Mouse (Mus musculus) limb, embryonic 12.5 days (tissue): ENCODE measurements around the gene Fam207a. TPM values are rescaled to one million over a fixed set of nuclear protein-coding genes. Genes with fewer than 3 reads are reported as not detected.

Experiments used
- ATAC-seq: fragments of 200-750 bp; cut with Nextera tagmentation; 2 replicates; pipeline ENCODE4 v1.8.0; 2017; ENCODE audit warnings: low read depth, moderate TSS enrichment; ENCODE audit not compliant: insufficient number of reproducible peaks, insufficient read depth, low FRiP score, low TSS enrichment
- H3K27ac ChIP-seq: fragments of 300-500 bp; sonication (generic); 2 replicates; pipeline ENCODE4 v1.5.1; 2016; ENCODE audit warnings: mild to moderate bottlenecking, moderate library complexity
- H3K27me3 ChIP-seq: fragments of 300-500 bp; sonication (generic); 2 replicates; pipeline ENCODE4 v1.6.1; 2016; ENCODE audit warnings: mild to moderate bottlenecking, moderate library complexity
- H3K36me3 ChIP-seq: fragments of 300-500 bp; sonication (generic); 2 replicates; pipeline ENCODE4 v1.6.1; 2016; ENCODE audit warnings: mild to moderate bottlenecking, moderate library complexity
- H3K4me1 ChIP-seq: fragments of 300-500 bp; sonication (generic); replicated peaks from 2 replicates; pipeline ENCODE4 v1.6.1; 2016
- H3K4me2 ChIP-seq: fragments of 300-500 bp; sonication (generic); 2 replicates; pipeline ENCODE4 v1.6.1; 2016; ENCODE audit warnings: mild to moderate bottlenecking, moderate library complexity
- H3K4me3 ChIP-seq: fragments of 300-500 bp; sonication (generic); replicated peaks from 2 replicates; pipeline ENCODE4 v1.5.1; 2016; ENCODE audit warnings: mild to moderate bottlenecking
- H3K9ac ChIP-seq: fragments of 300-500 bp; sonication (generic); replicated peaks from 2 replicates; pipeline ENCODE4 v1.6.1; 2016; ENCODE audit warnings: mild to moderate bottlenecking, moderate library complexity
- H3K9me3 ChIP-seq: fragments of 300-500 bp; sonication (generic); 2 replicates; pipeline ENCODE4 v1.6.1; 2016; ENCODE audit warnings: mild to moderate bottlenecking, moderate library complexity
- WGBS: fragments of 180-500 bp; shearing (Covaris S2); methylation state at CpG from one replicate; pipeline ENCODE4 v1.1.7; 2016; 5-methylcytosine and 5-hydroxymethylcytosine counted together
- polyA plus RNA-seq: library from polyadenylated mRNA; unstranded; fragments of >200 nt; fragmentation: Nextera tagmentation; extraction: Ambion mirVana; gene quantifications from 2 replicates; pipeline ENCODE4 v1.2.1, GENCODE M21; 2016

Fam207a gene
- polyA plus RNA-seq, 1 experiment from 2014 or later = 46.9 TPM

DNA sequence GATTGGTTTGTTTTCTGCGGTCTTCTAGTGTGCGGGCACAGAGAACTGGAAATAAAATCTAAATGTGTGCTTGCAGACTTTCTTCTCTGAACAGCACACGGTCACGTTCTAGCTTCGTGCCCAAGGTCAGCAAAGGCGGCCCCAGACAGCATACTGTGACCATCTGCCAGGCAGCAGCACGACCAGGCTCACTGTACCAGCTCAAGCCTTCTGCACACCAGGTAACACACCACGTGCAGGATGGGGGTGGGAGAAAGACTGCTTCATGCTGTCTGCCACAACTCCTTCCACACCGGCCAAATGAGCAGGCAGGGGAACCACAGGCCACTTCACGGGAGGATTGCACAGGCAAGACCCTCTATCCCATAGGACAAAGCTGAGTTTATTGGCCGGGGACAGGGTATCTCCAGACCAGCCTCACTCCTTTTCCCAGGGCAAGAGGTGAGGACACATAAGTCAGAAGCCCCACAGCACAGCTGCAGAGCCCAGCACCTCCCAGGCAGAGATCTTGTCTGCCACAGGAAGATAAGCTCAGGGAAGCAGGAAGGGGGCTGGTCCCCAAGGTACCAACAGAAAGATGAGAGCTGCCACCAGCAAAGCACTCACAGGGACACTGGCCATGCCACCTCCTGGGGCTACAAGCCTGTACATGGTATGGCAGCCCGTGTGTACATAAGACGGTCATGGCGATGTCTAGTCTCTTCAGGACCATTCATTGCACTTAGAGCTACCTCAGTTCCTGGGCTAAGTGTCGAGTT, 5.2 kb downstream of the Fam207a start:
- no peak for ATAC-seq
- 78% methylated on average over 15 of the region's 15 CpGs for WGBS
- no peak overlapping the region for H3K4me3 ChIP-seq
- H3K36me3 ChIP-seq = peaks cover 84% of the 10 kb centered on the region
- peaks cover 15% of the 10 kb centered on the region for H3K4me1 ChIP-seq
- H3K9me3 ChIP-seq = no peaks in the 10 kb centered on the region
- H3K4me2 ChIP-seq = no peak overlapping the region
- no peaks in the 10 kb centered on the region for H3K27me3 ChIP-seq
- 0 out of 2 replicates have a peak overlapping the region, but pooled peaks have one; percentile 27 for H3K9ac ChIP-seq
- peak overlapping the region; percentile 23; the same call in 1 of the 2 replicates for H3K27ac ChIP-seq

DNA sequence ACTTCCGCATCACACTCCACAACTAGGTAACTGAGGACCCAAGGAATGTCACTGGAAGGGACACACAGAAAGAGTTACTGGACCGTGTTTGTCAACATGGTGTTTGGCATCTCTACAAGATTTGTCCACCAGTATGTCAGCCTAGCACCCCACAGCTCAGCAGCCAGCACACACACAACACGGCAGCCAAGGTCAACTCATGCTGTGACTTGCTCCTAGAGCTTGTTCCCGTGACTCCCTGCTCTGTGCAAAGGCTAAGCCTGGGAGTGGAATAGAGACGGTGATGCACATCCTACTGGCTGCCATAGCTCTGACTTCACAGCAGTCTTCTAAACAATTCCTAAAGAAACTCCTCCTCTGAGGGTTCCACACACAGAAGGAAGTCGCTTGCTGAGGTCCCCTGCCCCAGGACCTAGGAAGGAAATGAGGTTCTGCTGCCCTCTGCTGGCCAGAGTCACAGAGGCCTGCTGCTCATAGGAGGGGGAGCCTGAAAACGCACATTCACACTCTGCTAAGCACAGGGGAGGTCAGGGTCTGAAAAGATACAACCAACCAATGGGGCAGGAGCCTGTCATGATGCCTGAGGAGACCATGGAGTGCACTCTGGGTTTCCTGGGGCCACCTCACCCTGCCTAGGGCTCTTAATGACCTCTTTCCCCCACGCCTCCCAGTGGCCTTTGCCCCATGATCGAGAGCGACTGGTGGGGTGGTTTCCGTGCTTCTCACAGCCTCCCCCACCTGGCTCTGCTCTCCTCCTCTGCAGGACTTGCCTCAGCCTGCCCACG, 6.0 kb downstream of the Fam207a start:
- Histone ChIP-seq H3K9ac (0 out of 2 replicates have a peak overlapping the region, but pooled peaks have one; percentile 27), H3K4me3 (no peak overlapping the region), H3K27ac (0 out of 2 replicates have a peak overlapping the region, but pooled peaks have one; percentile 23), H3K4me1 (peaks cover 9% of the 10 kb centered on the region), H3K36me3 (peaks cover 93% of the 10 kb centered on the region), H3K9me3 (no peaks in the 10 kb centered on the region), H3K4me2 (no peak overlapping the region), H3K27me3 (no peaks in the 10 kb centered on the region)
- peak; percentile 77 for ATAC-seq
- 54% methylated on average over 12 of the region's 12 CpGs for WGBS

DNA sequence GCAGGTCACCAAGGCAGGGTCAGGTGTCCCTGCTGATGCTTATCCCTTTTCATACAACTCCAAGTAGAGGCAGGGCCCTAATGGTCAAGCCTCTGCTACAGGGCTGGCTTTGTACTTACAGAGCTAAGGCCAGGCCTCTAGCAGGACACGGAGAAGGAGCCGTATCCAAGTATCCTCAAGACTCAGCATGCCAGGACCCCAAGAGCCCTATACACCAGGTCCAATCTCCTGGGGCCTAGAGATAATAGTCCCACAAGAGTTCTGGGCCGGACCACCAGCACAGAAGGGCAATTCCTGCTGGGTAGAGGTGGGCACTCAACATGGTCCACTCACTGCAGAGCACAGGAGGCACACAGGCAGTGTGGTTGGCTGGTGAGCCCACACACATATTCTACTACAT, 6.8 kb downstream of the Fam207a start:
- Histone ChIP-seq H3K4me1 (peaks cover 4% of the 10 kb centered on the region), H3K9ac (no peak overlapping the region), H3K4me3 (no peak overlapping the region), H3K4me2 (no peak overlapping the region), H3K27me3 (no peaks in the 10 kb centered on the region), H3K27ac (no peak overlapping the region), H3K9me3 (no peaks in the 10 kb centered on the region), H3K36me3 (peaks cover 92% of the 10 kb centered on the region)
- no peak for ATAC-seq
- 92% methylated on average over 3 of the region's 3 CpGs for WGBS

DNA sequence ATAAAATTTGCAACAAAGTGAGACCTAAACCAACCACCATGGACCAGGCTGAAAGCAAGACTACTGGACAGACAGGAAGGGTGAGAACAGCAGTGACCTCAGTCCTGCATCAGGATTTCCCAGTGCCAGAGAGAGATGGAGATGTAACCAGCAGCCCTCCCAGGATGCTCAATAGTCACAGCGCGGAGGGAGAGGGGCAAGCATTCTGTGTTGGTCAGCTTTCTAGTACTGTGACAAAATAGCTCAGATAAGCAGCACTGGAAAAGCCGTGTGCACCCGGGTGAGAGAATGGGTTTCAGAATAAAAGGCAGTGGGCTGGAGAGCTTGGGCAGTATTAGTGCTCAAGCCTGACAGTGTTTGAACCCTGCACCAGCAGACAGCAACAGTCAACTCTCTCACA, 7.8 kb downstream of the Fam207a start:
- no peaks in the 10 kb centered on the region for H3K9me3 ChIP-seq
- ATAC-seq = no peak
- peaks cover 4% of the 10 kb centered on the region for H3K4me1 ChIP-seq
- no peak overlapping the region for H3K4me3 ChIP-seq
- no peak overlapping the region for H3K9ac ChIP-seq
- H3K27me3 ChIP-seq = no peaks in the 10 kb centered on the region
- 90% methylated on average over 4 of the region's 4 CpGs for WGBS
- peaks cover 92% of the 10 kb centered on the region for H3K36me3 ChIP-seq
- H3K27ac ChIP-seq = no peak overlapping the region
- no peak overlapping the region for H3K4me2 ChIP-seq

DNA sequence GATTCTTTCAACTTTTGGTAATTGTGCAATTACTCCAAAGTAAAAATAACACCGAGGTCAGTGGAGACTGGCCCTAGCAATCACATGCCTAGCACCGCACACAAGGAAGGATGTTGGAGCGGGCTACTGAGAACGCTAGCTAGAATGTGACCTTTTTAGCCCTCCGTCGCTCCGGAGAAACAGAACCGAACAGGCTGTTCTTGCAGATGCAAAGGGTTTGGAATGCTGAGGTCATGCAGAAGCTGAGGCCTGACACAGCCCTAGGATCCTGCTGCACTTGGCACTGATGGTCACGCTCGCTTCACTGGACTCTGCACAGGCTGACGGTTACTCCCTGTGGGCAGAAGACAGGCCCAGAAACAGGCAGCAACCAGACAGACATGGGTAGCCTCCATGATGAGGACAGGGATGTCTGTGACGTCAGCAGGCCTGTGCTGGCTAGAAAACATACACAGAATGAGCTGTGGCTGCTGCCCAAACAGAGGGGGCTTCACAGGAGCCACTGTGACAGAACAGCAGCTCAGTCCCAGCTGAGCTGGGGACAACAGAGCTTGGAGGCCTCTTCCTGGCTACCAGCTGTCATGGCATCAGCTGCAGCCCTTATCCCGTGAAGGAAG, 8.5 kb downstream of the Fam207a start:
- ATAC-seq = no peak
- H3K4me2 ChIP-seq = no peak overlapping the region
- H3K36me3 ChIP-seq = peaks cover 88% of the 10 kb centered on the region
- H3K27me3 ChIP-seq = no peaks in the 10 kb centered on the region
- no peak overlapping the region for H3K27ac ChIP-seq
- no peaks in the 10 kb centered on the region for H3K9me3 ChIP-seq
- peaks cover 4% of the 10 kb centered on the region for H3K4me1 ChIP-seq
- H3K9ac ChIP-seq = no peak overlapping the region
- WGBS = 94% methylated on average over 13 of the region's 13 CpGs
- H3K4me3 ChIP-seq = no peak overlapping the region

DNA sequence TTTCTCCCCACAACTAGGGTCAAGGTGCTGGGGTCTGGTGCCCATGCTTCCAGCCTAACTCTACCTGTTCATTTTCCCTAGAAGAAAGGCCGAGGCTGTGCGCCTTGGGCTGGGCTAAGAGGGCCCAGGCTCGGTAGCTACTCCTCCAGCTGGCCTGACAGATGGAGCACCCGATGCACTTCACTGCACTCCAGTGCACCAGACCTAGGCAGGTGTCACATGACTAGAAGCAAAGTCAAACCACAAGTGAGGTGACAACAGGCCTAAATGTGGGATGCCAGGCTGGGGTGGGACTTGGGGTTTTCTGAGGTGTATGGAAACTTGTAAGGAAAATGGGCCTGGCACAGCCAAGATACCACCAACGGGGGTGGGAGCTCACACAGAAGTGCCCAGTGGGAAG, 9.1 kb downstream of the Fam207a start:
- Histone ChIP-seq H3K4me3 (no peak overlapping the region), H3K9ac (no peak overlapping the region), H3K9me3 (no peaks in the 10 kb centered on the region), H3K4me2 (no peak overlapping the region), H3K36me3 (peaks cover 88% of the 10 kb centered on the region), H3K27ac (no peak overlapping the region), H3K4me1 (peaks cover 4% of the 10 kb centered on the region), H3K27me3 (no peaks in the 10 kb centered on the region)
- 87% methylated on average over 5 of the region's 5 CpGs for WGBS
- ATAC-seq = no peak

DNA sequence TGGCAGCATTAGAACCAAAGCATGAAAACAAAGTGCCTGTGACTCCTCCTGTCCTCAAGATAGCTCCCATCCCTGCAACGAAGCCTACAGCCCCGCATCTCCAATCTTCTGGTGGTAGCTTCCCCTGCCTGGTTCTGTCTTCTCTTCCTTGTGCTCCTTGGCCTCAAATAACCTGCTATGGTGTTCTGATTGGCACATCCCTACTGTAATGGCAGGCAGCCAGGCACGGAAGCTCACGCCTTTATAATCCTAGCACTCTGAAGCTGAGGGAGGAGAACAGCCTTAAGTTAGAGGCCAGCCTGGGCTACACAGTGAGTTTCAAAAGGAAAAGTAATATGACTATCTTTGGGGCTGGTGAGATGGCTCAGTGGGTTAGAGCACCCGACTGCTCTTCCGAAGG, 11.4 kb downstream of the Fam207a start:
- Histone ChIP-seq H3K4me2 (no peak overlapping the region), H3K4me3 (no peak overlapping the region), H3K9me3 (no peaks in the 10 kb centered on the region), H3K27me3 (no peaks in the 10 kb centered on the region), H3K27ac (no peak overlapping the region), H3K9ac (no peak overlapping the region), H3K4me1 (peaks cover under 1% of the 10 kb centered on the region; the same call in 1 of the 2 replicates), H3K36me3 (peaks cover 91% of the 10 kb centered on the region)
- WGBS = 96% methylated on average over 6 of the region's 6 CpGs
- ATAC-seq = no peak

DNA sequence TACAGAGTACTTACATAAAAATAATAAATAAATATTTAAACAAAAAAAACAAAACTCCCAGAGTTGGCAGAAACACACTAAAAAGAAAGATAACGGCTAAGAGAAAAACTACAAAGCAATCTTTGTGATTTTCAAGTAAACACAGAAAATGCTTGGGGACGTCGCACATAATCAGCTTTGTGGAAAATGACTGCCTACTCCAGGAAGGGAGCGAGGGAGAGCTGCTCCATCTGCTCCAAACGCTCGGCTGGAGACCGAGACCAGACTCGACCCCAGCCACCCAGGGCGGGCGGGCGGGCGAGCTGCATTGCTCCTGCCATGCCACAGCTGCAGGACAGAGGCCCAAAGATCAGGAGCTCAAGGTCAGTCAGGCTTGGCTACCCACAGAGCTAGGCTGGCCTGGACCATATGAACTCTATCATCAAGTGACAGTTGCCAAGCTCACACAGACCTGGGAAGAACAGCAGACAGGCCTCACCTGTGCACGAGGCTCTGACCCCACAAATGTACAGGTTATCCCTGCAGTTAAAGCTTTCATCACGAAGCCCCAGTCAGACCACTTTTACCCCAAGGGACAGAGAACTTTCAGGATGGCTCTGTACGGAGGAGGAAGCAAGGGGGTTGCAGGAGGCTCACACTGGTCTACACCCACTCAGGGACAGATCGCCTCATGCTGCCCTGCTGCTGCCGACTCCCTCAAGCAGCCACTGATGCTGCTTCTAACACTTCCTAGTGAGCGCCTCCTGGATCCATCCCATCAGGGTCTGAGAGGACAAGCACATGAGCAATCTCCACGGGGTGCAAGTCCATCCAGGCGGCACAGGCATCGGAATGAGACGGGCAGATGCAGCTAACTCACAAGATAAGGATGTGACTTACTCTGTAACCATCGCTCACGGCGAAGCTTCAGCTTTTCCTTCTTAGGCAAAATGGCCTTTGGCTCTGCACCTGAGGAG, 12.3 kb downstream of the Fam207a start:
- Histone ChIP-seq H3K4me1 (peaks cover 4% of the 10 kb centered on the region), H3K36me3 (peaks cover 87% of the 10 kb centered on the region), H3K9me3 (no peaks in the 10 kb centered on the region), H3K9ac (no peak overlapping the region), H3K4me2 (no peak overlapping the region), H3K27ac (no peak overlapping the region), H3K4me3 (no peak overlapping the region), H3K27me3 (no peaks in the 10 kb centered on the region)
- WGBS = 90% methylated on average over 25 of the region's 25 CpGs
- no peak for ATAC-seq

DNA sequence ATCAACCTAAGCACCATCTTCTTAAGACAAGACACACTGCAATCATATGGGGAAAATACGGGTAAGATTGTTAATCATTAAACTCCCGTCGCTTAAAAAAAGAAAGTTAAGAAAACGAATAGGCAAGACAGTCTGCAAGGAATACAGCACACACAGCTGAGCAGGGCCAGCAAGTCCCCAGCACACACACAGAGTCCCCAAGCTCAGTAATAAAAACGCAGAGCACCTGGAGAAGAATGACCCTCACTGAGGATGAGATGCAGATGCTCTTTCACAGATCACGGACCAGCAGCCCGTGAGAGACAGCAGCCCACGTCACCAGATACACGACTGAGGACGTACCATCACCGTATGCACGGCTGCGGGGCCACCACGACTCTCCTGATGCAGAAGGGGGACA, 14.9 kb downstream of the Fam207a start:
- no peaks in the 10 kb centered on the region for H3K9me3 ChIP-seq
- no peaks in the 10 kb centered on the region for H3K27me3 ChIP-seq
- no peak for ATAC-seq
- H3K27ac ChIP-seq = no peak overlapping the region
- H3K4me1 ChIP-seq = peaks cover 11% of the 10 kb centered on the region
- 86% methylated on average over 14 of the region's 14 CpGs for WGBS
- H3K4me2 ChIP-seq = no peak overlapping the region
- peaks cover 86% of the 10 kb centered on the region for H3K36me3 ChIP-seq
- no peak overlapping the region for H3K4me3 ChIP-seq
- no peak overlapping the region for H3K9ac ChIP-seq

DNA sequence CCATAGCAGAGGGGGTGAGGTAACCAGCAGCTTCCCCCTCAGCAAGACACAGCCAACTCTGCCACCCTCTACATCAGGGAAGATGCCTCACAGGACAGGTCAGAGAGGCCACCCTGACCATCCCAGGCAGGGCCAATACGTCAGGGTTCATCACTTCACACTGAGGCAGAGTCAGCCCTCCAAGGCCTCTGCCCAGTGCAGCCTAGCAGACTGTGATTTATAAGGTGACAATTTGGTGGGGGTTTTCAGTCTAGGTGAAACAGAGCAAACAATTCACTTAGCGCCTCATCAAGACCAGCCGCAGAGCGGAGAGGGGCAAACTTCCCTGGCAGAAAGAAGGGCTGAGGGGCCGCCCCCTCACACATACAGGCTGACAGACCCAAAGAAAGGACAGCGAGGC, 17.3 kb downstream of the Fam207a start:
- Histone ChIP-seq H3K27me3 (no peaks in the 10 kb centered on the region), H3K4me3 (no peak overlapping the region), H3K9me3 (no peaks in the 10 kb centered on the region), H3K4me2 (no peak overlapping the region), H3K27ac (no peak overlapping the region), H3K4me1 (peaks cover 11% of the 10 kb centered on the region), H3K36me3 (peaks cover 88% of the 10 kb centered on the region), H3K9ac (no peak overlapping the region; the same call in 1 of the 2 replicates)
- no peak for ATAC-seq
- whole genome bisulfite sequencing = 44% methylated on average over 6 of the region's 6 CpGs
